ENCODE assay signal across 11 mouse cellular contexts in the genomic region with DNA sequence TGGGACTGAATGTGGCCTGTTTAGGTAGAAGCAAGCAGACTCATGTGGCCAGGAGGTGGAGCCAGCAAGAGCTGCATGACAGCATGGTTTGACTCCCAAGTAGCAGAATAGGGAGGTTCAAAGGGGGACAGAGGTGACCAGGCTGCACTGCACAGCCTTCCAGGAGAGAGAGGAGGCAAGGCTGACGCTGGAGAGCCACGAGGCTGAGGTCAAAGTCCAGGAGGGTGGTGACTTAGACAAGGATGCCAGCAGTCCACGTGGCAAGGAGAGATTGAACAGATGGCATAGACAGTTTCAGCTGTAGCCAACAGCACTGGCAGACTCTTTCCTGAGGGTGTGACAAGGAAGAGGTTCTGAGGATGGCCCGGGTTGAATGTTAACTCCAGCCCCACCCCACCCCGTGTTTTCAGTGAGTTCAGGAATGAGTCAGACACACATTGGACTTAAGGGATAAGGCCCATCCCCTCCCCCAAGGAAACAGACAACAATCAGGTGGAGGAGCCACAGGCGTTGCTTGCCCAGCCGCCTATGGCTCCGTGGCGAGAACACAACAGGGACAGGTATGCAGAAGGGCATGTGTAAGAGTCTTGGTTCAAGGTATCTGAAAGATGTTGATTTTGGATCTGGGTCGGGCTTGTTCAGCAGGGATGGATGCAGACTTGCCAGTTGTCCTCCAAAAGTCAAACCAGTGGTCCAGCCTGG. TPM values are rescaled to one million over a fixed set of nuclear protein-coding genes. Genes with fewer than 3 reads are reported as not detected.
DNase-seq lines count a peak whose midpoint lies in the region; ATAC-seq lines count a peak whose summit lies in the region.
"Had no signal": no experiment of that assay in that cellular context is flagged by ENCODE, and none has a peak within 500 bp of the region (broad histone marks: within the 10 kb centered on the region; RNA-seq: fewer than 3 reads in every experiment).

No protein-coding gene starts in this region.

- H3K9ac ChIP-seq in kidney, embryonic 15.5 days: no peak overlapping the region
- H3K9ac ChIP-seq: forebrain, embryonic 12.5 days; limb, embryonic 15.5 days had no signal

- H3K4me3 ChIP-seq in kidney, embryonic 15.5 days (replicated peaks): no peak overlapping the region
- H3K4me3 ChIP-seq in forebrain, embryonic 10.5 days: no peak overlapping the region
- H3K4me3 ChIP-seq: forebrain, embryonic 12.5 days; limb, embryonic 15.5 days had no signal

- WGBS in kidney, embryonic 15.5 days: 57% methylated on average over 10 of the region's 10 CpGs
- 79% methylated on average over 10 of the region's 10 CpGs for WGBS in forebrain, embryonic 10.5 days

- no peaks in the 10 kb centered on the region for H3K4me1 ChIP-seq in kidney, embryonic 15.5 days
- peaks cover 24% of the 10 kb centered on the region for H3K4me1 ChIP-seq in forebrain, embryonic 10.5 days
- H3K4me1 ChIP-seq: limb, embryonic 15.5 days had no signal

- no peaks in the 10 kb centered on the region for H3K27me3 ChIP-seq in kidney, embryonic 15.5 days
- no peaks in the 10 kb centered on the region for H3K27me3 ChIP-seq in forebrain, embryonic 10.5 days (ENCODE audit: poor library complexity, severe bottlenecking)
- H3K27me3 ChIP-seq: limb, embryonic 15.5 days had no signal

- H3K36me3 ChIP-seq in kidney, embryonic 15.5 days: peaks cover 3% of the 10 kb centered on the region; the same call in 1 of the 2 replicates
- H3K36me3 ChIP-seq in forebrain, embryonic 10.5 days (replicated peaks): no peaks in the 10 kb centered on the region
- H3K36me3 ChIP-seq: forebrain, embryonic 12.5 days; limb, embryonic 15.5 days had no signal

- no peaks in the 10 kb centered on the region for H3K9me3 ChIP-seq in kidney, embryonic 15.5 days (replicated peaks)
- peaks cover 3% of the 10 kb centered on the region; the same call in 1 of the 2 replicates for H3K9me3 ChIP-seq in forebrain, embryonic 10.5 days
- H3K9me3 ChIP-seq: forebrain, embryonic 12.5 days; limb, embryonic 15.5 days had no signal

- no peak overlapping the region for H3K4me2 ChIP-seq in kidney, embryonic 15.5 days
- H3K4me2 ChIP-seq: forebrain, embryonic 12.5 days; limb, embryonic 15.5 days had no signal

- peak overlapping the region; percentile 38; the same call in 1 of the 2 replicates for H3K27ac ChIP-seq in kidney, embryonic 15.5 days
- no peak overlapping the region for H3K27ac ChIP-seq in forebrain, embryonic 10.5 days
- H3K27ac ChIP-seq: forebrain, embryonic 12.5 days; limb, embryonic 15.5 days had no signal

- peak; percentile 70 for ATAC-seq in cerebellum, adult (ENCODE audit: insufficient number of reproducible peaks, low FRiP score, low TSS enrichment)
- peak; percentile 89 for ATAC-seq in kidney, embryonic 15.5 days (replicated peaks; ENCODE audit: low FRiP score)

- no peak for DNase-seq in cerebellum, postnatal 4 days (ENCODE audit: low spot score in 2 of 2)
- peak; percentile 38 for DNase-seq in testis, postnatal 14 days (ENCODE audit: low spot score)
- DNase-seq in testis, postnatal 10 days (ENCODE audit: low spot score): no peak
- no peak for DNase-seq in right cerebral cortex, postnatal 10 days (ENCODE audit: low spot score in 2 of 2)
- no peak for DNase-seq in forebrain, embryonic 10.5 days (ENCODE audit: extremely low spot score, low spot score)
- DNase-seq in natural killer cell, adult 2 months (ENCODE audit: low spot score in 2 of 2): no peak
- DNase-seq: right cerebral cortex, adult 18-20 months had no signal

RNA-seq across cellular contexts. Expression of a gene that starts 17.2 kb away (rescaled TPM):
- 19.0 and 20.1 TPM in 2 replicates for polyA plus RNA-seq in kidney, embryonic 15.5 days (2015; fragmentation: Nextera tagmentation; extraction: Ambion mirVana)
- polyA plus RNA-seq in forebrain, embryonic 10.5 days (2016; fragmentation: Nextera tagmentation; extraction: Ambion mirVana): 1.9 and 3.3 TPM in 2 replicates
